Mouse (Mus musculus) lung, adult 2 months (tissue): ENCODE measurements around the gene Wdr1.

ENCODE experiments used
- CTCF ChIP-seq: fragments of 200-500 bp; IDR thresholded peaks from 2 replicates; pipeline ENCODE4 v1.5.1; 2011; ENCODE audit warnings: mild to moderate bottlenecking, low read length, control low read depth; ENCODE audit not compliant: insufficient read depth
- POLR2A ChIP-seq: fragments of 200-500 bp; IDR thresholded peaks from 2 replicates; pipeline ENCODE4 v1.6.1; 2011; ENCODE audit warnings: low read depth, mild to moderate bottlenecking, control low read depth, low read length, borderline replicate concordance; ENCODE audit errors: extremely low read depth

DNA sequence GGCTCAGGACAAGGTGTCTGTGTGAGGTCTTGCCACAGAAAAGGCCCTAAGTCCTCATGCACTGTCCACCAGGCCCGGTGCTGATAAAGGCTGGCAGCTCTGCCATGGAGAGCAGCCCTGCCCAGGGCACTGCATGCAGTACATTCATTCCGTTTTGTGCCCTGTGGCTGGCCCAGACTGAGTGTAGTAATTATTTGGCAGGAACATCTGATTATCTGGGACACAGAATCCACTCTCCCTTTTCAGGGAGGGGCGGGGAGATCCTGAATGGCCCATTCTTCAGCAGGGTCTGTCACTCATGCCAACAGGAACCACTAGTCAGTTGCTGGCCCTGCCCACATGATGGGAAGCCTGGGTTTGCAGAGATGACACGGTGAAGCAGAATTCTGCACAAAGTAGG, 30.9 kb downstream of the Wdr1 start:
- no peak for TF ChIP-seq POLR2A
- no peak for TF ChIP-seq CTCF
